Mouse (Mus musculus): Measurements from ENCODE around the gene Shb. TPM values are rescaled to one million over a fixed set of nuclear protein-coding genes. Genes with fewer than 3 reads are reported as not detected.

Gene Shb
- total RNA-seq, 4 experiments from 2014 or later: 13.1 to 18.1 (median 14.1) TPM

GRCm38 (mm10) chr4:45506613-45507012 lies 25.7 kb downstream of the Shb start:
- DNase-seq (ENCODE audit: low spot score in 2 of 2): no peak

DNA sequence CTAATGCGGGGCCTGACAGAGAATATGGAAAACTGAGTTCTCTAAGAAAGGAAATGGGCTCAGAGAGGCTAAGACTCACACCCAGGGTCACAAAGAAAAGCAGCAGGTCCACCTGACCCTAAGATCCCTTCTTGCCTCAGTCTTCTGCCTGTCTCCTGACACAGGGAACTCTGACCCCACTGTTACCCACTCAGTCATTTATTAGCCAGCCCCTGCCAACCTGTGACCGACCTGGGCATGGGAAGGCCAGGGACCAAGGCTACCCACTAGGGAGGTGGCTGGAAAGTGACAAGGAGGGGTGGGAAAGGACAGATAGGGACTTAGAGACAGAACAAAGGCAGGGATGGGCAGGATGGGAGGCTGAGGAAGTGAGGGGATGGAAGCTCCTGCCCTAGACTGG lies 26.6 kb downstream of the Shb start:
- DNase-seq (ENCODE audit: low spot score in 2 of 2): no peak

DNA sequence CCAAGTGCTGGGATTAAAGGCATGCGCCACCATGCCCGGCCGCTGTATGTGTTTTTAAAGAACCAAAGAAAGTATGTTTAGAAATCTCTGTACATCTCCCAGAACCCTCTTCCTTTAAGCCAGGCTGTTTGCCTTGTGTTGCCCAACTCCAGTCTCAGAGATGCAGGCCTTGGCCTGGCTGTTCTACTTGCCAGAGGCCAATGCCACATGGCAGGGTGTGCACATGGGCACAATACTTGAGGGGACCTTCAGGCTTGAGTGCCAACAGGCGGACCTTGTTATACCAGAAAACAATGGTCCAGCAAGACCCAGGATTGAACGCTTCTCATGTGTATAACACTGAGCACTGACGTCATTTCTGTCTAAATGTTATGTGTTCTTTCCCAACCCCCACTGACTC lies 27.1 kb downstream of the Shb start:
- DNase-seq (ENCODE audit: low spot score in 2 of 2): no peak

GRCm38 (mm10) chr4:45503816-45504215 lies 28.5 kb downstream of the Shb start:
- no peak for DNase-seq (ENCODE audit: low spot score in 2 of 2)

- DNase-seq (ENCODE audit: low spot score in 2 of 2): no peak
Observed at GRCm38 (mm10) chr4:45503380-45503779, 28.9 kb downstream of the Shb start.

- DNase-seq (ENCODE audit: low spot score in 2 of 2): no peak
Observed at GRCm38 (mm10) chr4:45502002-45502401, 30.3 kb downstream of the Shb start.

- no peak for DNase-seq (ENCODE audit: low spot score in 2 of 2)
Observed at GRCm38 (mm10) chr4:45500381-45500780, 31.9 kb downstream of the Shb start.

GRCm38 (mm10) chr4:45499556-45499955 lies 32.7 kb downstream of the Shb start:
- DNase-seq (ENCODE audit: low spot score in 2 of 2): no peak

DNA sequence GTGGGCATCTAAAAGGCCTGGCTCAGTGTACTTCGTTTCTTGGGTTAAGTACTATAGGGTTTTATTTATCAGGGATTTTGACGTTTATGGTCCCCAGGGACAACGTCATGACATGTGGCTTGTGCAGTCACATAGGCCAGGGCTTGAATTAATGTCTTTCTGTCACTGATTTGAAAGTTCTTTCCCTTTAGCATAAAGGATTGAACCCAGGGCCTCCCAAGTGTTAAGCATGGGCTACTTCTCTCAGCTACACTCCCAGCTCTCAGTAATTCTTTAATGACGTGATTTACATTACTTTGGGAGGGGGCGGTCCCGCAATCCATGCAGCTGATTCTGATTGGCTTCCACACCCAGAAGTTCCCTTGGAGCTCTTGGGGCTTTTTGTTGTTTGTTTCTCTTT lies 33.2 kb downstream of the Shb start:
- no peak for DNase-seq (ENCODE audit: low spot score in 2 of 2)

GRCm38 (mm10) chr4:45498345-45498744 lies 33.9 kb downstream of the Shb start:
- no peak for DNase-seq (ENCODE audit: low spot score in 2 of 2)

- no peak for DNase-seq (ENCODE audit: low spot score in 2 of 2)
Observed at GRCm38 (mm10) chr4:45497282-45497681, 35.0 kb downstream of the Shb start.

- no peak for DNase-seq (ENCODE audit: low spot score in 2 of 2)
Observed at GRCm38 (mm10) chr4:45495531-45496201, 36.6 kb downstream of the Shb start.

DNA sequence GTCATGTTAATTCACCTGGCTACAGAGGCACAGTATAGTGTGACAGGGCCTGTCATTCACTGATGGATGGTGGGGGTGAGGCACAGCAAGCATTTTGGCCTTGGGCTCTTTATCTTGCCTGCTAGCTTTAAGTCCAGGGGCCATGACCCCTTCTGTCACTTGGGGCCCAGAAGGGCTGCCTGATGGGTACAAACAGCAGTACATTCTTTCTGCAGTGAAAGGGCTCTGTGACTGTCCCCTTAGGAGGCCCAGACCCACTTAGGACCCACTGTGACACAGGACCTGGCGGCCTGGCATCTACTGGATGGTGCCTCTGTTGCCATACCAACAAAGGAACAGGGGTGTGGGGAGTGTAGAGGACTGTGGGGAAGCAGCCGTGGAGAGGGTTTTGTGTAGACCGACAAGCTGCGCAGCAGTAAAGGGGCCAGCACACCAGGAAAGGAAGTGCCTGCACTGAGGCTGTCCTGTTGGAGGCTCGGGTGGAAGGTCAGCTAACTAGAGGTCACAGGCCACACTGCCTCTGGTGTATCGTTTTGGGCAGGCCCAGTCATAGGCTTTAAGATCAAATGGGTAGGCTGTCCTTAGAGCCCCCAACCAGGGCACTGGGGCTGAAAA lies 38.4 kb downstream of the Shb start:
- no peak for DNase-seq (ENCODE audit: low spot score in 2 of 2)

GRCm38 (mm10) chr4:45493118-45493517 lies 39.2 kb downstream of the Shb start:
- DNase-seq (ENCODE audit: low spot score in 2 of 2): no peak

DNA sequence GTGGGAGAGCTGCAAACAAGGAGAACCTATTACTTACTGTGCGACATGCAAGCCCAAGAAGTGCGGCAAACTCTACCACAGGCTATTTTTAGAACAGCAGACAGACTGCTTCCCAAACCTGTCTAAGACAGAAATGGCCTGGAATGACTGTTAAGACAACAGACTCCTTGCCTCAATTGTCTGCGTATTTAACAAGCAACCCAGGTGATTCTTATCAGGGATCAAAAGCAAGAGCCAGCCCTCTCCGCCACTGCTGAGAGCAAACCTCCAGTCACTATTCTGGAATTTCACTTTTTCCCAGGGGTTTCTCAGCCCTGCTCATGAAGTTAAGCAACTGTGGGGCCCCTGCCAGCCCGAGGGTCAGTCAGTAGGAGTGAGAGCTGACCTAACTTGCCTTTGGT lies 39.6 kb downstream of the Shb start:
- no peak for DNase-seq (ENCODE audit: low spot score in 2 of 2)

GRCm38 (mm10) chr4:45491685-45492601 lies 40.3 kb downstream of the Shb start:
- no peak for DNase-seq (ENCODE audit: low spot score in 2 of 2)

DNA sequence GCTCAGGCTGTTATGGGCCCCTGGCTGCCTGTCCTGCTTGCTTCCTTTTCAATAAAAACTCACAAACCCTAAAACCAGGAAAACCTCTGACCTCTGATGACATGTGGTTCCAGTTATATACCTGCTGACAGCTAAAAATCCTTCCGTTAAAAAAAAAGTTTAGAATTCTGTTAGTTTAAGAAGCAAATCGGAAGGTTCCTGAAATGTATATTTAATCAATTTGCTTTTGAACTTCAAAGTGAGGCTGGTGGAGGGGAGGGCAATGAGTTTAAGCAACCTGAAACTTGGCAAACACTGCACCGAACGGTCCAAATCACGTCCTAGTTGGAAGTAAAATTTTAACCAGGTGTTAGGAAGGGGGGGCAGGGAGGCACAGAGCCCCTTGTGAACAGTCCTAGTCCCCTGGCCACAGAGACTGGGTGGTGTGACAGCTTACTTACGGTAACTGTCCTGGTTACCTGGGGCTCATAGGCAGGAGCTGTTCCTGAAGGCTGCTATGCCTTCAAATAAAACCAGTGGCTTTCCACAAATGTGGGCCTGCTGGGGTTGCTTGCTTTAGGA lies 41.1 kb downstream of the Shb start:
- DNase-seq (ENCODE audit: low spot score in 2 of 2): no peak

DNA sequence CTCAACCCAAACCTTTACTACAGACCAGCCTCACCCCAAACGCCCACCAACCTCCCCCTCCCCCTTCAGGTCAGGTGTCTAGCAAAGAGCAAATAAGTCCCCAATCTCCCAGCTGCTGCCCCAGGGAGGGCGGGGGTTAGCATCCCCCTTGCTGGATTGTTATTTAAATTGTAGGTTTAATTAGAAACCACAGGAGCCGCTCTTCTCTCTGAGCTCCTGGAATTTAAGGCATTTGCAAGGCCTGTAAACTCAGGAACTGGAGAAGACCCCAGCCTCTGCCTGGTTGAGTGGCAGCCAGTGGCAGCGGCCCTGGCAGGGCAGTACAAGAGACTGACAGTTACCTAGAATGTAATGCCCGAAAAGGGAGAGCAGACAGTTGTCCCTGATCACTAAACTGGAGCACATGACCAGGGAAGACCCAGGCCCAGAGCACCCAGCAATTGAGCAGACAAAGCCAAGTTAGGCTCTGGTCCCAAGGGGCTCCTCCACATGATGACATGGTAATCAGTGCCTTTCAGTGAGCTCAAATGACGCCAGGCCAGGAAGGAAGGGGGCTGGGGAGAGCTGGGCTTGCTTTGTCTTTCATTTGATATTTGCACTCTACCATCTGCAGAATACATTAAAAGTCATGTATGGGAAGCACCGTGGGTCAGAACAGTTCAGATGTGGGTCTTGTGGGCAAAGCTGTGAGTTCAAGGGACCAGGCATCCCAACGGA lies 42.1 kb downstream of the Shb start:
- DNase-seq (ENCODE audit: low spot score in 2 of 2): no peak

DNA sequence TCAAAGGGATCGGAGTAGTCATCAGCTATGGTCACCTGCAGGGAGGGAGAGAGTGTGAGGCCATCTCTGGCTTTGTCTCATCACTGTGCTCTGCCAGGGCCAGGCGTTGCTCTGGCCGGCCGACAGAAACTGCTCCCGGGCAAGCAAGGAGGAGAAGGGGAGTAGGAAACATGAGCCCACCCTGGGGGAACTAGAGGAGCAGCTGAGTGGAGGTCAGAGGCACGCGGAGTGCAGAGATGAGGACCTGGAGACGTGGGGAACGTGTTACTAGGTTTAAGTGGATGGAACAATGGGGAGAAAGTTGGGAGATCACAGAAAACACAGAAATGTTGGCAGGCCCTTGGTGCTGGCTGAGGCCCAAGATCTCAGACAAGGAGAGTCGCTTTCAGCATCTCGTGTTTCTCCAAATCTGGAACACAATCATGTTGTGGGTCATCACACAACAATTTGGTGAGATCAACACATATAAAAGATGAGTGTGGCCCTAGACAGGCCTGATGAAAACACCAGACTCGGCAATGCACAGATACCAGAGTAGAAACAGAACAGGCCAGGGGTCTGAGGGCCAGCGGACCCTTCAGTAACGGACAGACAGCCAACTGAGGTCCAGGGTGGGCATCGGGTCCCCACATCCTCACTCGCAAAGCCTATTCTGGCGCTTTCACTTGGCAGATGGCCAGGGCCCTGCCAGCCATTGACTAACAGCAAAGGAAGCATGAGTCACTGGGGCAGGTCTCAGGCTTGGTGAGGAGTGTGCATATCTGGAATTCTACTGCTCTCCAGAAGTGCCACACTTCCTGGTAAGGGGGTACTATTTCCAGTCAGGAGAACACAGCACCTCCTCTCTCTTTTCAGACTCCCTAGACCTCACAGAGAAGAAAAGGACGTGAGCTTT lies 42.9 kb downstream of the Shb start:
- DNase-seq (ENCODE audit: low spot score in 2 of 2): peak in 1 of 2 experiments; percentile 47

DNA sequence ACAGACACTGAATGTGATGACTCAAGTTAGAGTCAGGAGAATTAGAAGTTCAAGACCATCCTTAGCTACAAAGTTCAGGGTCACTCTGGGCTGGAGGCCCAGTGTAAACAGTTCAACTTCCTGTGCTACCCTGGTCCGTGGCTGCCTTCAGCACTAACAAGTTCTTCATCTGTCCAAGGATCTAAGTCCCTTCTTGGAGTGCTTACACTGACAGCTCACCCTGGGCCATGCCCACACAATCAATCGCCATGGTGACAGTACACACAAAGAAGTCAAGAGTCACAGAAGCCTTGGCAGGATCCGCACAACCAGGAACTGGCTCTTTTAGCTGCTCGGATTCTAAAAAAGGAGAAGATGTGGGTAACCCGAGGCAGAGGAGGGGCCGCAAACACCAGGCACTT lies 44.6 kb downstream of the Shb start:
- DNase-seq (ENCODE audit: low spot score in 2 of 2): no peak
